8 mouse cellular contexts compared by ENCODE assay signal in the genomic region with DNA sequence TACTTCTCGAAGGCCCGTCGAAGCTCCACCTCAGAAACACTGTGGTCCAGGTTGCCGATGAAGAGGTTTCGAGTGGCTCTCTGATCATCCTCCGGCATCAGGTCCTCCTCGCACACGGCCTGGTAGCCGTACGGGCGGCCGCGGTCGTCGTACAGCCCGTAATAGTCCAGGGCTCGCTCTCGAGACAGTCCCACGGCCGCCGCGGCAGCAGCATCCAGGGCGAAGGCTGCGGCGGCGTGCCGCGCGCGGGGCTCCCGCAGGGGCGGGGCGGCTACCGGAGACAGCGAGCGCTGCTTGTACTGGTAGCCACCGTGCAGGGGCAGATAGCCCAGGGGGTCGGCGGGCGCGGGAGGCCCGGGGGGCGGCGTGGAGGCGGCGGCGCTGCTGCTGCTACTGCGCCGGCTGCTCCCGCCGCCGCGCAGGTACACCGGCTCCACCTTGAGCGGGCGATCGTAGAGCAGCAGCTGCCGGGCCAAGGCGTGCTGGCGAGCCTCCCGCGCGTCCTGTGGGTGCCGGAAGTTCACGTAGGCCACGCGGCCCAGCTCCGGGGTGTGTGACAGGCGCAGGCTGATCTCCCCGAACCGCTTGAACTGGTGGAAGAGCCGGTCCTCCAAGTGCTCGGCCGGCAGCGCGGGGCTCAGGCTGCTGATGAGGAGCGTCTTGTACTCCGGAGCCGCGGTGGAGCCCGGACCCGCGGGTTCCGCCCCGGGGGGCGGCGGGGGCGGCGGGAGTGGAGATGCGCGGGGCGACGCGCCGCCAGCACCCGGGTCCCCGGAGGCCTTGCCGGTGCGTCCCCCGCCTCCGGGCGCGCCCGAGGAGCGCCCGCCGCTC. TPM values are rescaled to one million over a fixed set of nuclear protein-coding genes. Genes with fewer than 3 reads are reported as not detected.
DNase-seq lines count a peak whose midpoint lies in the region; ATAC-seq and TF ChIP-seq lines count a peak whose summit lies in the region.

No protein-coding gene starts in this region.

- TF ChIP-seq POLR2A in thymus, adult 2 months (IDR thresholded peaks at IDR 0.05; ENCODE audit: control insufficient read depth, extremely low read depth, insufficient read depth, low read length, poor library complexity) = no peak

- ATAC-seq in intestine, embryonic 15.5 days = peak; percentile 11
- peak; percentile 19 for ATAC-seq in liver, embryonic 15.5 days (ENCODE audit: insufficient read depth)
- 0 out of 2 replicates have a peak, but pooled peaks have one; percentile 2 for ATAC-seq in neural tube, embryonic 11.5 days (ENCODE audit: insufficient read depth, low FRiP score, low TSS enrichment)

- H3K36me3 ChIP-seq in intestine, embryonic 15.5 days = peaks cover 40% of the 10 kb centered on the region
- H3K36me3 ChIP-seq in liver, embryonic 15.5 days (replicated peaks) = peaks cover 76% of the 10 kb centered on the region
- peaks cover 19% of the 10 kb centered on the region for H3K36me3 ChIP-seq in neural tube, embryonic 11.5 days (ENCODE audit: control insufficient read depth, insufficient read depth, low read length)
- peaks cover 14% of the 10 kb centered on the region; the same call in 1 of the 2 replicates for H3K36me3 ChIP-seq in thymus, adult 2 months (ENCODE audit: control insufficient read depth, insufficient read depth, low read length)

- TF ChIP-seq CTCF in gastrocnemius, adult 2 months (IDR thresholded peaks at IDR 0.05) = no peak
- no peak for TF ChIP-seq CTCF in thymus, adult 2 months (IDR thresholded peaks at IDR 0.05; ENCODE audit: borderline replicate concordance, control insufficient read depth, extremely low read depth, insufficient read depth, low read length, poor library complexity)

- WGBS in intestine, embryonic 15.5 days = under 1% methylated on average over 97 of the region's 107 CpGs
- under 1% methylated on average over 94 of the region's 107 CpGs for WGBS in liver, embryonic 15.5 days (ENCODE audit: insufficient replicate concordance)
- WGBS in neural tube, embryonic 11.5 days = under 1% methylated on average over 84 of the region's 107 CpGs
- WGBS in thymus, adult 2 months = 3% methylated on average over 106 of the region's 107 CpGs

- peak overlapping the region; percentile 93 for H3K9ac ChIP-seq in intestine, embryonic 15.5 days
- H3K9ac ChIP-seq in liver, embryonic 15.5 days = peak overlapping the region; percentile 93
- H3K9ac ChIP-seq in neural tube, embryonic 11.5 days (ENCODE audit: low read length) = peak overlapping the region; percentile 99

- no peaks in the 10 kb centered on the region for H3K9me3 ChIP-seq in intestine, embryonic 15.5 days
- H3K9me3 ChIP-seq in liver, embryonic 15.5 days (replicated peaks) = no peaks in the 10 kb centered on the region
- no peaks in the 10 kb centered on the region for H3K9me3 ChIP-seq in neural tube, embryonic 11.5 days (ENCODE audit: control insufficient read depth, low read length)

- peak overlapping the region; percentile 91 for H3K4me3 ChIP-seq in gastrocnemius, adult 2 months
- peak overlapping the region; percentile 91 for H3K4me3 ChIP-seq in intestine, embryonic 15.5 days (replicated peaks)
- H3K4me3 ChIP-seq in liver, embryonic 15.5 days (replicated peaks) = peak overlapping the region; percentile 93
- H3K4me3 ChIP-seq in neural tube, embryonic 11.5 days (ENCODE audit: low read depth, low read length) = peak overlapping the region; percentile 96
- H3K4me3 ChIP-seq in thymus, adult 2 months (ENCODE audit: control insufficient read depth, insufficient read depth, low read length) = peak overlapping the region; percentile 57

- intact Hi-C loops in gastrocnemius, adult 2 months (cut with DNase I) = loop anchor here (2.0 to 5.0 kb wide), 2 partner anchors 64 to 199 kb away; partner anchors contain the start of gene Dcaf1

- peak overlapping the region; percentile 87 for H3K27ac ChIP-seq in gastrocnemius, adult 2 months
- peak overlapping the region; percentile 81 for H3K27ac ChIP-seq in intestine, embryonic 15.5 days
- H3K27ac ChIP-seq in liver, embryonic 15.5 days (replicated peaks) = peak overlapping the region; percentile 95
- peak overlapping the region; percentile 86 for H3K27ac ChIP-seq in neural tube, embryonic 11.5 days (ENCODE audit: low read depth, low read length)
- H3K27ac ChIP-seq in thymus, adult 2 months (ENCODE audit: control insufficient read depth, insufficient read depth, low read length) = no peak overlapping the region

- peak overlapping the region; percentile 95 for H3K4me2 ChIP-seq in intestine, embryonic 15.5 days (replicated peaks)
- H3K4me2 ChIP-seq in liver, embryonic 15.5 days = peak overlapping the region; percentile 95
- peak overlapping the region; percentile 92 for H3K4me2 ChIP-seq in neural tube, embryonic 11.5 days (ENCODE audit: low read depth)

- DNase-seq in ovary, postnatal 36 days (ENCODE audit: low spot score) = peak; percentile 48
- no peak for DNase-seq in ovary, postnatal 14 days (ENCODE audit: low spot score)
- peak; percentile 78 to 79 for DNase-seq in cerebellum, postnatal 10 days
- peak; percentile 66 for DNase-seq in gastrocnemius, adult 2 months
- peak; percentile 55 for DNase-seq in neural tube, embryonic 11.5 days (ENCODE audit: low spot score)
- peak; percentile 70 for DNase-seq in thymus, adult 2 months

- peaks cover 56% of the 10 kb centered on the region for H3K4me1 ChIP-seq in intestine, embryonic 15.5 days (replicated peaks)
- peaks cover 86% of the 10 kb centered on the region for H3K4me1 ChIP-seq in liver, embryonic 15.5 days (replicated peaks)
- H3K4me1 ChIP-seq in neural tube, embryonic 11.5 days (ENCODE audit: control insufficient read depth, insufficient read depth, low read length) = peaks cover 31% of the 10 kb centered on the region
- H3K4me1 ChIP-seq in thymus, adult 2 months (replicated peaks; ENCODE audit: control insufficient read depth, insufficient read depth, low read length) = peaks cover 39% of the 10 kb centered on the region

- H3K27me3 ChIP-seq in intestine, embryonic 15.5 days (replicated peaks) = no peaks in the 10 kb centered on the region
- H3K27me3 ChIP-seq in liver, embryonic 15.5 days = no peaks in the 10 kb centered on the region
- H3K27me3 ChIP-seq in neural tube, embryonic 11.5 days (ENCODE audit: control insufficient read depth, insufficient read depth, low read length) = no peaks in the 10 kb centered on the region
- no peaks in the 10 kb centered on the region for H3K27me3 ChIP-seq in thymus, adult 2 months (ENCODE audit: control insufficient read depth, insufficient read depth, low read length)

RNA-seq across cellular contexts. Expression of gene Rbm15b, which starts 1.1 kb away (rescaled TPM):
- 1 to 10 TPM; 5.9 to 7.5 TPM for total RNA-seq in gastrocnemius, adult 2 months (2021)
- polyA plus RNA-seq in intestine, embryonic 15.5 days (2015; fragmentation: Nextera tagmentation; extraction: Ambion mirVana) = 7.4 and 7.7 TPM in 2 replicates
- polyA plus RNA-seq in liver, embryonic 15.5 days (2015; fragmentation: Nextera tagmentation; extraction: Ambion mirVana) = 2.6 and 3.1 TPM in 2 replicates
- 31.4 and 32.9 TPM in 2 replicates for polyA plus RNA-seq in neural tube, embryonic 11.5 days (2014; fragmentation: Nextera tagmentation; extraction: Ambion mirVana)
- 27.5 and 36.8 TPM in 2 replicates for polyA plus RNA-seq in thymus, adult 2 months (2012; rRNA removed)

RNA-seq across cellular contexts. Expression of gene Manf, which starts 5.7 kb away (rescaled TPM):
- 10 to 100 TPM; 42.1 to 58.2 TPM for total RNA-seq in gastrocnemius, adult 2 months (2021)
- 360 and 388 TPM in 2 replicates for polyA plus RNA-seq in intestine, embryonic 15.5 days (2015; fragmentation: Nextera tagmentation; extraction: Ambion mirVana)
- polyA plus RNA-seq in liver, embryonic 15.5 days (2015; fragmentation: Nextera tagmentation; extraction: Ambion mirVana) = 135 and 152 TPM in 2 replicates
- polyA plus RNA-seq in neural tube, embryonic 11.5 days (2014; fragmentation: Nextera tagmentation; extraction: Ambion mirVana) = 284 and 297 TPM in 2 replicates
- polyA plus RNA-seq in thymus, adult 2 months (2012; rRNA removed) = 11.6 and 12.5 TPM in 2 replicates

Comparison
In these comparisons a context has a peak if more than half of its experiments do, and no peak if none do; other contexts are left out.
1. RNA of gene Manf, which starts 5.7 kb away (polyA plus RNA-seq): 360 to 388 TPM in intestine, embryonic 15.5 days, 284 to 297 TPM in neural tube, embryonic 11.5 days and 135 to 152 TPM in liver, embryonic 15.5 days; 11.6 to 12.5 TPM in thymus, adult 2 months; every median in the first group is over 10 times any median in the second.
2. Peak in every context shown above with its lines, with median percentiles within 50 percentile points of each other: H3K4me3 ChIP-seq, ATAC-seq, H3K4me2 ChIP-seq and H3K9ac ChIP-seq.